Mouse (Mus musculus) heart, adult 2 months (tissue): ENCODE measurements around the gene Gpr132. TPM values are rescaled to one million over a fixed set of nuclear protein-coding genes. Genes with fewer than 3 reads are reported as not detected.

Experiments
- DNase-seq, 2 experiments: peaks; one replicate each; pipeline ENCODE4 v3.0.0; 2021
- H3K27ac ChIP-seq: fragments of 200-600 bp; 2 replicates; pipeline ENCODE4 v1.8.1; 2022
- H3K27me3 ChIP-seq: fragments of 200-500 bp; 2 replicates; pipeline ENCODE4 v1.6.1; 2012; ENCODE audit warnings: mild to moderate bottlenecking, low read length, inconsistent platforms, mixed read lengths; ENCODE audit not compliant: control insufficient read depth, insufficient read depth
- H3K36me3 ChIP-seq: fragments of 200-500 bp; 2 replicates; pipeline ENCODE4 v1.6.1; 2012; ENCODE audit warnings: low read length, inconsistent platforms; ENCODE audit not compliant: control insufficient read depth, insufficient read depth
- H3K4me1 ChIP-seq: fragments of 200-500 bp; 2 replicates; pipeline ENCODE4 v1.6.1; 2011; ENCODE audit warnings: low read length; ENCODE audit not compliant: control insufficient read depth, insufficient read depth
- H3K4me3 ChIP-seq: fragments of 200-600 bp; 2 replicates; pipeline ENCODE4 v1.8.1; 2022
- H3K79me2 ChIP-seq: fragments of 200-500 bp; replicated peaks from 2 replicates; pipeline ENCODE4 v1.6.1; 2012; ENCODE audit warnings: mild to moderate bottlenecking, inconsistent platforms, low read length, moderate library complexity, mixed read lengths; ENCODE audit not compliant: control insufficient read depth, insufficient read depth
- H3K9ac ChIP-seq: fragments of 200-500 bp; 2 replicates; pipeline ENCODE4 v1.6.1; 2012; ENCODE audit warnings: low read depth, mild to moderate bottlenecking, control low read depth, inconsistent platforms, low read length, mixed read lengths
- CTCF ChIP-seq: fragments of 200-600 bp; IDR thresholded peaks from 2 replicates; pipeline ENCODE4 v1.8.1; 2022; ENCODE audit warnings: antibody characterized with exemption, mild to moderate bottlenecking, moderate library complexity
- EP300 ChIP-seq: fragments of 200-500 bp; IDR thresholded peaks from 2 replicates; pipeline ENCODE4 v1.6.1; 2011; ENCODE audit warnings: low read depth, low read length, control low read depth; ENCODE audit not compliant: insufficient read depth
- POLR2A ChIP-seq: fragments of 200-500 bp; IDR thresholded peaks from 2 replicates; pipeline ENCODE4 v1.6.1; 2011; ENCODE audit warnings: mild to moderate bottlenecking, low read depth, low read length, control low read depth; ENCODE audit not compliant: insufficient read depth
- WGBS: fragments of 180-500 bp; shearing (Covaris S2); methylation state at CpG from one replicate; pipeline ENCODE4 v1.1.7; 2018; 5-methylcytosine and 5-hydroxymethylcytosine counted together
- intact Hi-C: fragments of 180-260 bp; cut with DNase I; formaldehyde crosslinking; loops from one replicate; pipeline ENCODE4 v1.15.1; 2025
- polyA plus RNA-seq: library from polyadenylated mRNA; depleted of rRNA; stranded (reverse); fragments of >200 nt; gene quantifications from 2 replicates; pipeline ENCODE4 v1.2.3, GENCODE M21; 2012
- total RNA-seq, 2 experiments: library from RNA; stranded (reverse); gene quantifications; 2 replicates each; pipeline ENCODE4 v1.2.3; 2021

Gene Gpr132
- total and polyA plus RNA-seq, 3 experiments: 0.29 to 2.0 (median 0.36) TPM

DNA sequence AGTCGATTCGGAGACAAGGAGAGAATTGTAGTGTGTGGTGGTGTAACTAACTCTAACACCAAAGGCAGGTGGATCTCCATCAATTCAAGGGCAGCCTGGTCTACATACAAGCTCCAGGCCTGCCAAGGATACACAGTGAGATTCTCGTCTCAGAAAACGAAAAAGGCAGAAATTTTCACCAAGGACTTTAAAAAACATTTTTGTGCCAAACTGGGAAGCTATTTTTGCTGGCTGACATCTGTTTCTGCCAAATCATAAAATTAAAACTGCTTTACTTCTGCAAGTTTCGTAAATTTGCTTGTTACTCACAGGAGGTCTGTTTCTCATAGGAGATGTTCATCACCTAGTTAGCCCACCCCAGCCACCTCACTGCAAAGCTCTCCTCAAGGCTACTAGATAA is 42.1 kb downstream of the Gpr132 start:
- intact Hi-C loops: loop anchor here (5.0 kb wide), 1 partner anchor 326 kb away; no protein-coding TSS in a partner anchor
- DNase-seq: no peak
- Histone ChIP-seq H3K4me3 (no peak overlapping the region), H3K27me3 (no peaks in the 10 kb centered on the region), H3K79me2 (peaks cover 2% of the 10 kb centered on the region; the same call in 1 of the 2 replicates), H3K36me3 (peaks cover 11% of the 10 kb centered on the region), H3K9ac (no peak overlapping the region), H3K27ac (no peak overlapping the region), H3K4me1 (peaks cover 20% of the 10 kb centered on the region)
- WGBS: 64% methylated on average over 5 of the region's 5 CpGs
- TF ChIP-seq CTCF (no peak), POLR2A (no peak), EP300 (no peak)

DNA sequence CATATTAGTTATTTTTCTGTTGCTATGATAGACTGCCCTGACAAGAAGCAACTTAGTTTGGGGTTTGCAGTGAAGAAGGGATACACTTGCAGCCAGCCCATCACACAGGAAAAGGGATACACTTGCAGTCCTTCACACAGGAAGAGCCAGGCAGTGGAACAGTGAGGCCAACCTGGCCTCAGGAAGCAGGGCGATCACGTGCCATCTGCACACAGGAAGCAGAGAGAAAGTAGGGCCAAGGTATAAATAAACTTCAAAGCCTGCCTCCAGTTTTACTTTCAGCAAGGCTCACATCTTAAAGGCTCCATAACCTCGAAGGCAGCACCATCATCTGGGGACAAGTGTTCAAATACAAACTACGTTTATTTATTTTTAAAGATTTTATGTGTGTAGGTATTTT is 44.8 kb downstream of the Gpr132 start:
- DNase-seq: peak in 1 of 2 experiments; percentile 45
- H3K36me3 ChIP-seq: peaks cover 11% of the 10 kb centered on the region
- no peak overlapping the region for H3K9ac ChIP-seq
- intact Hi-C loops: no loop called here
- WGBS: 23% methylated on average over 4 of the region's 4 CpGs
- no peaks in the 10 kb centered on the region for H3K27me3 ChIP-seq
- H3K4me3 ChIP-seq: no peak overlapping the region
- peaks cover 2% of the 10 kb centered on the region; the same call in 1 of the 2 replicates for H3K79me2 ChIP-seq
- H3K4me1 ChIP-seq: peaks cover 21% of the 10 kb centered on the region
- H3K27ac ChIP-seq: peak overlapping the region; percentile 69
- TF ChIP-seq CTCF (no peak), EP300 (0 out of 2 replicates have a peak, but pooled peaks have one; percentile 43), POLR2A (0 out of 2 replicates have a peak, but pooled peaks have one; percentile 13)

- intact Hi-C loops: no loop called here
- Histone ChIP-seq H3K4me1 (peaks cover 21% of the 10 kb centered on the region), H3K27ac (peak overlapping the region; percentile 69), H3K27me3 (no peaks in the 10 kb centered on the region), H3K4me3 (no peak overlapping the region), H3K9ac (no peak overlapping the region), H3K36me3 (peaks cover 9% of the 10 kb centered on the region), H3K79me2 (peaks cover 2% of the 10 kb centered on the region; the same call in 1 of the 2 replicates)
- no peak for DNase-seq
- no peak for TF ChIP-seq EP300
- no peak for TF ChIP-seq POLR2A
- no peak for TF ChIP-seq CTCF
- 42% methylated on average over 2 of the region's 2 CpGs for WGBS
Observed at GRCm38 (mm10) chr12:112822676-112823075, 45.4 kb downstream of the Gpr132 start.

DNA sequence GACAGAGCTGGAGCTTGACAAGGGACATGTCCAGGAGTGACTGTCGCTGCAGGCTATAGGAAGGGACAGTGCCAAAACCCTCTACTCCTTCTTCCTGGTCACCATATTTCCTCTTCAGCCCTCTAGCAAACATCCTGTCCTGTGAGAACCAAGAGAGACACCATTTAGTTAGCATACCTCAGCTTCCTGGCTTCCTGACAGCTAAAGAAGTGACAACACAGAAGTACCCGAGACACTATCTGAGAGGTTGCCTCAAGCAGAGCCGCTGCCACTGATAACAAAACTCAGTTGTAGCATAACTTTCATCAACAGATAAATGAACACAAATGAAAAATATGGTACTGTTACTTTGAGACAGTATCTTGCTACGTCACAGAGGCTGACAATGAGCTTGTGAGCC is 46.1 kb downstream of the Gpr132 start:
- TF ChIP-seq EP300: no peak
- TF ChIP-seq POLR2A: no peak
- no peak for TF ChIP-seq CTCF
- H3K36me3 ChIP-seq: peaks cover 9% of the 10 kb centered on the region
- H3K27me3 ChIP-seq: no peaks in the 10 kb centered on the region
- WGBS: 13% methylated on average over 4 of the region's 4 CpGs
- H3K4me1 ChIP-seq: peaks cover 18% of the 10 kb centered on the region
- H3K27ac ChIP-seq: peak overlapping the region; percentile 69
- no peak for DNase-seq
- no peaks in the 10 kb centered on the region for H3K79me2 ChIP-seq
- intact Hi-C loops: no loop called here
- no peak overlapping the region for H3K4me3 ChIP-seq
- no peak overlapping the region for H3K9ac ChIP-seq

DNA sequence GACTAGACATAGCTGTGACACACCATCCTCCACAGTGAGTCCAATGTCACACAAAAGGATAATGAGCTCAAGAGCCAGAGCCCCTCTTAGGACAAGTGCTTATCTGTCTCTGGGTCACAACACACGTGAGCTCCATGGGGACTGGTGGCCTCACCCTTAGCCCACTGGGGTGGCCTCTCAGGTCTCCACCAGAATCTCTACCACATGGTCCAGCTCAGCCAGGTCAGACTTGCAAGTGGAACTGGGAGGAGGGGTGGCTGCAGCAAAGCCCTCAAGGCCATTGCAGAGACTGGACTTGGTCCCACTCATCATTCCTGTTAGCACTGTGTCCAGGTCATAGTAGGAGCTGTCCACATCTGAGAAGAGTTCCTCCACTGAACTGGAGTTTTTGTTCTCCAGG is 46.8 kb downstream of the Gpr132 start:
- TF ChIP-seq CTCF: no peak
- no peak for TF ChIP-seq POLR2A
- no peak for TF ChIP-seq EP300
- intact Hi-C loops: no loop called here
- Histone ChIP-seq H3K4me3 (no peak overlapping the region), H3K27me3 (no peaks in the 10 kb centered on the region), H3K36me3 (peaks cover 9% of the 10 kb centered on the region), H3K27ac (no peak overlapping the region; the same call in 1 of the 2 replicates), H3K4me1 (peaks cover 18% of the 10 kb centered on the region), H3K79me2 (no peaks in the 10 kb centered on the region), H3K9ac (no peak overlapping the region)
- 33% methylated on average over 1 of the region's 1 CpGs for WGBS
- DNase-seq: no peak

- Histone ChIP-seq H3K79me2 (no peaks in the 10 kb centered on the region), H3K27me3 (no peaks in the 10 kb centered on the region), H3K4me1 (peaks cover 18% of the 10 kb centered on the region), H3K36me3 (peaks cover 9% of the 10 kb centered on the region), H3K27ac (no peak overlapping the region; the same call in 1 of the 2 replicates), H3K9ac (no peak overlapping the region), H3K4me3 (no peak overlapping the region)
- intact Hi-C loops: no loop called here
- TF ChIP-seq EP300 (no peak), POLR2A (no peak), CTCF (no peak)
- DNase-seq: no peak
- 74% methylated on average over 12 of the region's 12 CpGs for WGBS
Observed at GRCm38 (mm10) chr12:112820401-112820999, 47.5 kb downstream of the Gpr132 start.
